ENCODE assay signal across 8 mouse cellular contexts in the genomic region with DNA sequence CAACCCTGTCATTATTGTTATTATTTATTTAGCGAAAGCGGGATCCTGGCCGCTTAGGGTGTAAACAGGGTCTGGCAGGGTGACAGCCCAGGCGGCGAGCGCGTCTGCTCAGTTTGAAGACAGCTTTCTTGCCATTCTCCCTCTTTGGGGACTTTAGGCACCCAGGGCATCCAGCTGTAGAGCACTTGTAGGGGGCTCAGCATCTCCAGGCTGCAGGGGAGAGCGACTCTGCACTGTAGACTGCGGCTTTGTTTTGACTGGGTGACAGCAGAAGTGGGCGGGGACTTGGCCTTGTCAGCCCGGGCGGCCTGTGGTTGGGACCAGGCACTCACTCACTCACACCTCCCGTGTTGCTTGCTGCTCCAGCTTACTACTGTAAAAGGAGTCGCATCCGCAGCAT. TPM values are rescaled to one million over a fixed set of nuclear protein-coding genes. Genes with fewer than 3 reads are reported as not detected.
DNase-seq lines count a peak whose midpoint lies in the region; ATAC-seq lines count a peak whose summit lies in the region.

No protein-coding gene starts in this region.

- peaks cover 29% of the 10 kb centered on the region for H3K4me1 ChIP-seq in hindbrain, embryonic 14.5 days (replicated peaks; ENCODE audit: control insufficient read depth, insufficient read depth, low read length)

- peak overlapping the region; percentile 84 for H3K4me2 ChIP-seq in hindbrain, embryonic 14.5 days (replicated peaks)

- peak; percentile 91 for ATAC-seq in hindbrain, embryonic 14.5 days (ENCODE audit: low FRiP score)
- peak; percentile 83 for ATAC-seq in megakaryocyte-erythroid progenitor cell, adult 5-6 weeks (replicated peaks; ENCODE audit: low FRiP score, low TSS enrichment, poor library complexity, severe bottlenecking)

- H3K27me3 ChIP-seq in hindbrain, embryonic 14.5 days (ENCODE audit: control insufficient read depth, insufficient read depth, low read length), result no peaks in the 10 kb centered on the region

- H3K9ac ChIP-seq in hindbrain, embryonic 14.5 days, result peak overlapping the region; percentile 95

- intact Hi-C loops in left cerebral cortex, postnatal 14 days (cut with DNase I), result loop anchor here (5.0 kb wide), 2 partner anchors 89 to 91 kb away; partner anchors contain the start of gene Rab5a

- no peaks in the 10 kb centered on the region for H3K9me3 ChIP-seq in hindbrain, embryonic 14.5 days (ENCODE audit: control insufficient read depth, low read length)

- peak overlapping the region; percentile 94 for H3K4me3 ChIP-seq in hindbrain, embryonic 14.5 days (replicated peaks; ENCODE audit: low read length)

- DNase-seq in T-cell, adult 2 months (ENCODE audit: low spot score), result peak; percentile 84
- peak; percentile 87 to 89 for DNase-seq in cerebellum, postnatal 14 days
- peak; percentile 46 to 51 for DNase-seq in frontal cortex, postnatal 36 days (ENCODE audit: low spot score in 2 of 2)
- peak; percentile 63 for DNase-seq in hindbrain, embryonic 14.5 days (ENCODE audit: low spot score)
- DNase-seq in left cerebral cortex, postnatal 14 days (ENCODE audit: low spot score in 2 of 2), result peak; percentile 55 to 60
- DNase-seq in right cerebral cortex, postnatal 25 days, result peak; percentile 44
- peak; percentile 63 to 84 for DNase-seq in urinary bladder, postnatal 36 days (ENCODE audit: low spot score in 2 of 2)

- H3K27ac ChIP-seq in hindbrain, embryonic 14.5 days, result peak overlapping the region; percentile 96

- under 1% methylated on average over 15 of the region's 15 CpGs for WGBS in hindbrain, embryonic 14.5 days

- no peaks in the 10 kb centered on the region for H3K36me3 ChIP-seq in hindbrain, embryonic 14.5 days (replicated peaks; ENCODE audit: control insufficient read depth, insufficient read depth)

RNA-seq across cellular contexts. Expression of gene Kat2b, which starts 1.5 kb away (rescaled TPM):
- polyA plus RNA-seq in hindbrain, embryonic 14.5 days (2014; fragmentation: Nextera tagmentation; extraction: Ambion mirVana), result 8.2 and 8.5 TPM in 2 replicates
- total RNA-seq in left cerebral cortex, postnatal 14 days (2021), result 10 to 100 TPM; 10.9 to 12.5 TPM
- 27.8 and 33.9 TPM in 2 replicates for total RNA-seq in megakaryocyte-erythroid progenitor cell, adult 5-6 weeks (2014; fragmentation: Nextera tagmentation)
- total RNA-seq in megakaryocyte-erythroid progenitor cell, adult 5-6 weeks (2017), result 24.5 and 53.7 TPM in 2 replicates

RNA-seq across cellular contexts. Expression of gene Pp2d1, which starts 28.9 kb away (rescaled TPM):
- polyA plus RNA-seq in hindbrain, embryonic 14.5 days (2014; fragmentation: Nextera tagmentation; extraction: Ambion mirVana), result 0.48 and 0.60 TPM in 2 replicates
- not detected for total RNA-seq in left cerebral cortex, postnatal 14 days (2021)
- 0.28 TPM in 1 of 2 replicates, not detected in the other for total RNA-seq in megakaryocyte-erythroid progenitor cell, adult 5-6 weeks (2014; fragmentation: Nextera tagmentation)
- 0.05 TPM in 1 of 2 replicates, not detected in the other for total RNA-seq in megakaryocyte-erythroid progenitor cell, adult 5-6 weeks (2017)

Comparison
In these comparisons a context has a peak if more than half of its experiments do, and no peak if none do; other contexts are left out.
1. Peak in every context shown above with its lines: DNase-seq, ATAC-seq, H3K4me3 ChIP-seq and H3K27ac ChIP-seq.